Mouse (Mus musculus): ENCODE measurements at regions not wholly inside any gene's neighbourhood (a gene's known extent, or its start where the extent isn't known, plus 50 kb on each side); places are given as distances from the start of the nearest gene placed in this dataset.

DNA sequence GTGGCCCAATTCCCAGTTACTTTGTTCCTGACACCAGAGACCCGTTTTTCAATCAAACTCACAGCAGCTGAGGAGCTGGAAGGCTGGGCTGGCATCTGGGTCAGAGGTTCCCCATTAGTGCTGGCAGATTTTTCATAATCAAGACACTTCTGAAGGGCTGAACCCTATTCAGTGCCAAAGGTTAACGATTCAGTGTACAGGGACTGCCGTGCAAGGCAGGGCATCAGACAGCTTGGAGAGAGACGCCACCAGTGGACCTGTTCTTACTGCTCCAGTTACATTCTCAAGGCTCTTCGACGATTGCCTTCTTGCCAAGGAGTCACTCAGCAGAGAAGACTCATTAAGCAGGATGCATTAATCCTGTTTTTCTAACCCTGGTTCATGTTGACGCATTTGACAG is 285.5 kb upstream of the Apob start:
- no peaks in the 10 kb centered on the region for H3K27me3 ChIP-seq
- 20% methylated on average over 7 of the region's 7 CpGs for WGBS
- H3K27ac ChIP-seq, result no peak overlapping the region
- no peaks in the 10 kb centered on the region for H3K9me3 ChIP-seq
- no peak for ATAC-seq (ENCODE audit: low FRiP score, low read depth)
- no peak overlapping the region for H3K9ac ChIP-seq
- no peak overlapping the region for H3K4me3 ChIP-seq
- no peaks in the 10 kb centered on the region for H3K36me3 ChIP-seq
- H3K4me1 ChIP-seq, result peaks cover 8% of the 10 kb centered on the region
- H3K4me2 ChIP-seq (replicated peaks), result no peak overlapping the region

DNA sequence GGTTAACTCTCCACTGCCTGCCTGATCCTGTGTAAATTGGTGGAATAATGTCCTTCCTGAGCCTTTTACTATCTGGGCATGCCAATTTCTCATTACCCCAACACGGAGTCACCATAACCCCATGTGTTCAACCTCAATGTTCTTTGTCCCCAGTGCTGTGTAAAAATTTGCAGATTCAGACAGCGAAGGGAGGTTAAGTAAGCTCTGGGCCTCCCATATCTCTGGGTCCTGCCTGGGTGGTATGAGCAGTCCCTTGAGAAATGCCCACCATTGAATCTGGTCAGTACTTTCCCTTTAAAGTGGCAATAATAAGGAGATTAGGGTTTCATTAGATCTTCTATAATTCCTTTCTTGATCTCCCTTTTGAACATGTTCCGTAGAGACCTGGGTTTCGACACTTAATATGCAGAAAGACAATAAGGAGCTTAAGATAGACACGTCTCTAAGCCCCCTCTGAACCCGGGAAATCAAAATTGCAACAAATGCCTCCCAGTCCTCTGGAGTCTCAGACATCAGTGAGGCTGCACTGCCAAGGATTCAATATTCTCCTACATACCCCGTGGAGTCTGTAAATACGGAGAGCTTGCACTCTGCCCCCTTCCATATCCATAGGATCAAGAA is 279.0 kb upstream of the Apob start:
- WGBS, result 80% methylated on average over 8 of the region's 8 CpGs

DNA sequence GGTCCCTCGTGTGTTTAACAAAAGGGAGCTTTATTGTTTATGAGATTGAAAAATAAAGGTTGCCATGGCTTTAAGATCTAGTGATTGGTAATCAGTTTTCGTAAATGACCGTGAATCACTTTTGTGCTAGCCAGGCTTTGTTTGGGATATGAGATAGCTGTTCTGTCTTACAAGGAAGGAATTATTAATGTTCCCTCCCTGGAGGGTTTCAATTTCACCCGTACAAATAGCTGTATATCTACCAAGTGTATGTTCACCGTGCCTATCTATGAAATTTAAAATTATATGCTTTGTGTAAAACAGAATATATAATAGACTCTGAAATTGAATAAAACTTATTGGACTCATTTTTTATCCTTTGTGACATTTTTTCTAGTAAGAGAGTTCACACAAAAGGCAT is 268.3 kb upstream of the Apob start:
- Histone ChIP-seq H3K4me1 (no peaks in the 10 kb centered on the region), H3K27me3 (no peaks in the 10 kb centered on the region), H3K9ac (no peak overlapping the region), H3K9me3 (no peaks in the 10 kb centered on the region), H3K36me3 (no peaks in the 10 kb centered on the region), H3K27ac (no peak overlapping the region), H3K4me3 (no peak overlapping the region), H3K4me2 (replicated peaks) (no peak overlapping the region)
- no peak for ATAC-seq (ENCODE audit: low FRiP score, low read depth)
- 80% methylated on average over 5 of the region's 5 CpGs for WGBS

More for the DNA sequence above, 279.0 kb upstream of the Apob start:
- H3K36me3 ChIP-seq, result no peaks in the 10 kb centered on the region
- no peak overlapping the region for H3K4me2 ChIP-seq (replicated peaks)
- no peaks in the 10 kb centered on the region for H3K27me3 ChIP-seq
- ATAC-seq (ENCODE audit: low FRiP score, low read depth), result no peak
- H3K4me3 ChIP-seq, result no peak overlapping the region
- H3K9me3 ChIP-seq, result no peaks in the 10 kb centered on the region
- no peak overlapping the region for H3K9ac ChIP-seq
- H3K27ac ChIP-seq, result no peak overlapping the region
- no peaks in the 10 kb centered on the region for H3K4me1 ChIP-seq

DNA sequence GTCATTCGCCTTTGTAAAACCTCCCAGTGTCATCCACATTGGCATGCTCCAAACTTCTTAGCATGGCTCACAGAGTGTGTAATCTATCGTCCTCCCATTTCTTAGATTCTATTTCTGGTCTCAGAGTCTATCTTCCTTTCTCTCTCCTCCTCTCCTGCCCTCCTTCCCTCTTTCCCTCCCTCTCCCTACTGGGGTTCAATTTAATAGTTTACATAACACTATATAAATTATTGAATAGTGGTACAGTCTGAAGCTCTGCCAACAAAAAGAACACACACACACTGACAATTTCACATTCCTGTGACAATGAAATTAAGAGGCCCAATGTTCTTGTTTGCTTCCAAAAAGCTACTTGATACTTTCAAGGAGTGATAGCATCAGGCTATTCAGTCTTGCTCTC is 267.6 kb upstream of the Apob start:
- Histone ChIP-seq H3K9me3 (no peaks in the 10 kb centered on the region), H3K4me3 (no peak overlapping the region), H3K27me3 (no peaks in the 10 kb centered on the region), H3K27ac (no peak overlapping the region), H3K9ac (no peak overlapping the region), H3K36me3 (no peaks in the 10 kb centered on the region), H3K4me1 (no peaks in the 10 kb centered on the region), H3K4me2 (replicated peaks) (no peak overlapping the region)
- ATAC-seq (ENCODE audit: low FRiP score, low read depth), result no peak
- WGBS, result 83% methylated on average over 2 of the region's 2 CpGs

- no peaks in the 10 kb centered on the region for H3K27me3 ChIP-seq
- H3K9ac ChIP-seq, result no peak overlapping the region
- H3K27ac ChIP-seq, result no peak overlapping the region
- no peak overlapping the region for H3K4me2 ChIP-seq (replicated peaks)
- no peaks in the 10 kb centered on the region for H3K4me1 ChIP-seq
- no peaks in the 10 kb centered on the region for H3K36me3 ChIP-seq
- no peaks in the 10 kb centered on the region for H3K9me3 ChIP-seq
- H3K4me3 ChIP-seq, result no peak overlapping the region
- WGBS, result 88% methylated on average over 4 of the region's 4 CpGs
- ATAC-seq (ENCODE audit: low FRiP score, low read depth), result no peak
Measured at GRCm38 (mm10) chr12:7715091-7715490, 262.4 kb upstream of the Apob start.

GRCm38 (mm10) chr12:7718556-7718955 is 258.9 kb upstream of the Apob start:
- ATAC-seq (ENCODE audit: low FRiP score, low read depth), result no peak
- 76% methylated on average over 2 of the region's 2 CpGs for WGBS
- H3K9ac ChIP-seq, result no peak overlapping the region

DNA sequence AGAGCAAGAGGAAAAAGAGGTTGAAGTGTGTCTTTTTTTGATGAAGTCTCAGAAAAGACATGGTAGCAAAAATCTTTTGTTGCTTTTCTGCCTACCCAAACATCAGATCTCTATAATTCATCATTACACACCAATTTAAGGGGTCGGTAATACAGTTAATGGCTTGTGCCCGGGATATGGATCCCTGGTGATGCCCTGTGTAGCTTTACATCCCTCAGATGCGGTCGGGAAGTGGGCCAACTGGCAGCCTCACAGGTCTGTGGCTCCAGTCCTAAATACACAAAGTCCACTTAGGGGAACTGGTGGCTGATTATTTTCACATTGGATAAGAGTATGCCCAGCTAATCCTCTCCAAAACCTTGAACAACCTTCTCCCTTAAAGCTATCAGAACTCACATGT is 258.4 kb upstream of the Apob start:
- no peak for ATAC-seq (ENCODE audit: low FRiP score, low read depth)
- no peaks in the 10 kb centered on the region for H3K36me3 ChIP-seq
- no peak overlapping the region for H3K9ac ChIP-seq
- WGBS, result 62% methylated on average over 4 of the region's 4 CpGs
- no peak overlapping the region for H3K27ac ChIP-seq
- H3K4me2 ChIP-seq (replicated peaks), result no peak overlapping the region
- H3K4me1 ChIP-seq, result no peaks in the 10 kb centered on the region
- no peak overlapping the region for H3K4me3 ChIP-seq
- no peaks in the 10 kb centered on the region for H3K27me3 ChIP-seq
- H3K9me3 ChIP-seq, result no peaks in the 10 kb centered on the region

More at GRCm38 (mm10) chr12:7718556-7718955, 258.9 kb upstream of the Apob start:
- H3K36me3 ChIP-seq, result no peaks in the 10 kb centered on the region
- H3K4me3 ChIP-seq, result no peak overlapping the region
- no peaks in the 10 kb centered on the region for H3K9me3 ChIP-seq
- no peak overlapping the region for H3K27ac ChIP-seq
- H3K27me3 ChIP-seq, result no peaks in the 10 kb centered on the region
- H3K4me2 ChIP-seq (replicated peaks), result no peak overlapping the region
- no peaks in the 10 kb centered on the region for H3K4me1 ChIP-seq

DNA sequence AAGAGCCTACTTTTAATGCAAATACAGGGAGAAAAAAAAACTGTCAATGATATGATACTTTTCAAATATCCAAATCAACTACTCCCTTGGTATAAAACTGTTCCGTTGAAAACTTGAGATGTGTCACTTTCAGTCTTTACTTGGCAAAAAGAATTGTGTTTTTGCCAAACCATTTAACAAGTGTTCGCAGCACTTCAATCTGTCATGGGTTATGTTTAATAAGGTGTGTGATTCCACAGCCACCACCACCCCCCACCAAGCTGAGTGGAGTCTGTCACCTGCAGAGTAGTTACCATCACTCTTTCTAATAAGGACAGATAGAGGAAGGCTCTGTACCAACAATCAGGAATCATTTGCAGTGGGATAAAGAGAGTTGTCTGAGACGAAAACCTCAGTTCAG is 252.5 kb upstream of the Apob start:
- Histone ChIP-seq H3K4me1 (no peaks in the 10 kb centered on the region), H3K9ac (no peak overlapping the region), H3K4me3 (no peak overlapping the region), H3K27me3 (no peaks in the 10 kb centered on the region), H3K4me2 (replicated peaks) (no peak overlapping the region), H3K9me3 (no peaks in the 10 kb centered on the region), H3K36me3 (no peaks in the 10 kb centered on the region), H3K27ac (no peak overlapping the region)
- ATAC-seq (ENCODE audit: low FRiP score, low read depth), result no peak
- 79% methylated on average over 3 of the region's 3 CpGs for WGBS

GRCm38 (mm10) chr12:7738020-7738419 is 239.4 kb upstream of the Apob start:
- Histone ChIP-seq H3K4me1 (no peaks in the 10 kb centered on the region), H3K4me3 (no peak overlapping the region), H3K9ac (no peak overlapping the region), H3K27ac (no peak overlapping the region), H3K4me2 (replicated peaks) (no peak overlapping the region), H3K27me3 (no peaks in the 10 kb centered on the region), H3K9me3 (no peaks in the 10 kb centered on the region), H3K36me3 (no peaks in the 10 kb centered on the region)
- ATAC-seq (ENCODE audit: low FRiP score, low read depth), result no peak
- 91% methylated on average over 2 of the region's 2 CpGs for WGBS

DNA sequence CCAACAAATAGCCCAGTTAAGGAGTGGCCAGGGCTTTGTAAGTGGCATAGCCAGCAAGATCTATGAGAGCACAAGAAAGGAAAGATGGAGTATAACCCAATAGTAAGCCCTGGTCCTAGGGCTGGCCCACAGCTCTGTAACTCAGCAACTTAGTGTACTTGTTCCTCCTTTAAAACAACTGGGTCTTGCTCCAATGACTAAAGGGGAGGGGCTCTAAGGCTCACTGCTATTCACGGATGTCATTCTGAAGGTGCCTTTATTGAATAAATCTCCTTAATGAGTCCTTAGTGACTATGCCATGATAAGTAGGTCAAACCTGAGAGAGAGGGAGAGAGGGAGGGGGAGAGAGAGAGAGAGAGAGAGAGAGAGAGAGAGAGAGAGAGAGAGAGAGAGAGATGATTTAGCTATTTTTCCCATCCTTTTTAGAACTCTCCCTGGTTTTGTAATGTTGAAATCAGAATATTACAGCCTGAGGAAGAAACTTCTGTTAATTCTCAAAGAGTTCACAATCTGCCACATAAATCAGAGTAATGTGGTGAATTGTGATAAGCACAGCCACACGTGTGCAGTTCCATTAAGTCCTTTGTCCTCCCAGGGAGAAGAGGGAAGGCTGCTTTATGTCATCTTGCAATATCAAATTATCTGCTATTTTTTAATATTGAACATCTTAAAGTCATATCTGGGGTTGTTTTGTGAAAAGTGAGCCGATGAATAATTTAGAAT is 238.7 kb upstream of the Apob start:
- Histone ChIP-seq H3K4me3 (no peak overlapping the region), H3K9me3 (no peaks in the 10 kb centered on the region), H3K36me3 (no peaks in the 10 kb centered on the region), H3K9ac (no peak overlapping the region), H3K27ac (no peak overlapping the region), H3K4me2 (replicated peaks) (no peak overlapping the region), H3K27me3 (no peaks in the 10 kb centered on the region), H3K4me1 (no peaks in the 10 kb centered on the region)
- ATAC-seq (ENCODE audit: low FRiP score, low read depth), result no peak
- WGBS, result 76% methylated on average over 3 of the region's 3 CpGs

DNA sequence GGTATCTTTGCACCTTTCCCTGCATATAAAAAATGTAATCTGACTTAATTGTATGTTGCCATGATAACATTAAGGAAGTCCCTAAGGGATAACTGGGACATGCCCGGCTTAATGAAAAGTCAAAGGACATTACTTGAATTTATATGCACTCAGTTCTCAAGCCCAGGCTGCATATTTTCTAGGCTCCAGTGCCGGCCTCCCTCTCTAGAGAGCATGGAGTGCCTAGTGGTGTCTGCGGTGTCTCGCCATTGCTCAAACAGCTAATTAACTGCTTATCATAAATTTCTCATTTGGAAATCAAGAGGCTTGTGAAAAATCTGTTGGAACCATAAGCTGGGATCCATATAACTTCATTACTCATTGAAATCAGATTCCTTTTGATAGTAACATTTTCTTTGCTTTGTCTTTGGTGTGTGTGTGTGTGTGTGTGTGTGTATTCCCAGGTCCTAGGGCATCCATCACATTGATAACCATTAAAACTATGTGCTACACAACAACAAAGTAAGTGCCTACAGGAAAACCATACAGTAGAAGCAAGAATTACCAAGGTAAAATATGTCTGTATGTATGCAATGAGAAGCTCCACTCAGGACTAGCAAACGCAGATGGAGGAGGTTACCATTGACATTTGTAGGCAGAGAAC is 238.0 kb upstream of the Apob start:
- 81% methylated on average over 5 of the region's 5 CpGs for WGBS
- Histone ChIP-seq H3K4me2 (replicated peaks) (no peak overlapping the region), H3K4me1 (no peaks in the 10 kb centered on the region), H3K9me3 (no peaks in the 10 kb centered on the region), H3K4me3 (no peak overlapping the region), H3K9ac (no peak overlapping the region), H3K36me3 (no peaks in the 10 kb centered on the region), H3K27me3 (no peaks in the 10 kb centered on the region), H3K27ac (no peak overlapping the region)
- no peak for ATAC-seq (ENCODE audit: low FRiP score, low read depth)

GRCm38 (mm10) chr12:7746708-7747107 is 230.7 kb upstream of the Apob start:
- WGBS, result 51% methylated on average over 2 of the region's 2 CpGs
- Histone ChIP-seq H3K27me3 (no peaks in the 10 kb centered on the region), H3K4me2 (replicated peaks) (no peak overlapping the region), H3K4me1 (peaks cover 4% of the 10 kb centered on the region; the same call in 1 of the 2 replicates), H3K4me3 (no peak overlapping the region), H3K27ac (no peak overlapping the region), H3K36me3 (no peaks in the 10 kb centered on the region), H3K9ac (no peak overlapping the region), H3K9me3 (no peaks in the 10 kb centered on the region)
- no peak for ATAC-seq (ENCODE audit: low FRiP score, low read depth)
